Mouse (Mus musculus): ENCODE results near the gene Irs1.

- no peak for TF ChIP-seq CTCF (IDR thresholded peaks at IDR 0.05)
- no peak for TF ChIP-seq EP300 (IDR thresholded peaks at IDR 0.05)
Observed at GRCm38 (mm10) chr1:82243260-82243825, 47.9 kb downstream of the Irs1 start.
